8 mouse cellular contexts compared by ENCODE assay signal in the genomic region with DNA sequence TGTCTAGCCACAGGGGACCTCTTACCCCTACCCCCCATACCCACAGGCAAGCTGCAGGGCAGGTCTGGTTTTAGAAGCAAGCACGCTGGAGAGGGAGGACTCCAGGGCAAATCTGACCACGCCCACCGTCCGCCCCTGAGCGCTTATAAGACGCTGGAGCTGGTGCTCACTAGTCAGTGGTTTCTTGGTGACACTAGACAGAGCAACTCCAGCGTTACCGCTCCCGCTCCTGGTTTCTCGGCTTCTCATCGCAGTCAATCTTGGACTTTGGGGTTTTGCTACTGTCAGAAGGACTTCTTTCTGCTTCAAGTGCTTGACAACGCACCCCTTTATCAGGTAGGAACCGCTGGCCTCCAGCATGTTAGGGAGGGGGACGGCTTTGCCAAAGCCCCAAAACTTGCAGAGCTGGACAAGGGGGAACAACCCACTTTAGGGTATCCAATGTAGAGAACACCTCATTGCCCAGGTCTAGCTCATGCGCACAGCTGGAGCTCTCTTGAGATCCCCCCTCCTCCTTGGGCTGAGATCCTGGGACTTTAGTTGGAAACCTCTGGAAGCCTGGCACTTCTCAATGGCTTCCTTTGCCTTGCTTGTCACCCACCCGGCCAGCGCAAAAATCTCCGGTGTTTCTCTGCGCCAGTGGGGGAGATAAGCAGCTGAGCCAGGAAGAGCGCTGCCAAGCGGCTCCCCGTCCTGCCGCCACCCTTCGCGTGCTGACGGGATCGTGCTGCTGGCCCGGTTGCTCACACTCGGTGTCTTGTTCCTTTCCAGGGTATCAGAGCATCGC. TPM values are rescaled to one million over a fixed set of nuclear protein-coding genes. Genes with fewer than 3 reads are reported as not detected.
DNase-seq lines count a peak whose midpoint lies in the region; ATAC-seq lines count a peak whose summit lies in the region.

A gene (plus strand): TSS at position 176 of the 787 bp plus-strand sequence.

- WGBS in hindbrain, embryonic 16.5 days = 1% methylated on average over 30 of the region's 30 CpGs
- 2% methylated on average over 30 of the region's 30 CpGs for WGBS in limb, embryonic 12.5 days
- WGBS in midbrain, embryonic 13.5 days = 1% methylated on average over 30 of the region's 30 CpGs

- H3K27me3 ChIP-seq in hindbrain, embryonic 16.5 days (replicated peaks; ENCODE audit: control insufficient read depth, insufficient read depth, low read length) = peaks cover 38% of the 10 kb centered on the region
- H3K27me3 ChIP-seq in limb, embryonic 12.5 days = peaks cover 72% of the 10 kb centered on the region
- peaks cover 85% of the 10 kb centered on the region for H3K27me3 ChIP-seq in midbrain, embryonic 13.5 days

- H3K36me3 ChIP-seq in hindbrain, embryonic 16.5 days (ENCODE audit: control insufficient read depth, insufficient read depth, low read length) = no peaks in the 10 kb centered on the region
- H3K36me3 ChIP-seq in limb, embryonic 12.5 days = no peaks in the 10 kb centered on the region
- H3K36me3 ChIP-seq in midbrain, embryonic 13.5 days = no peaks in the 10 kb centered on the region

- no peak within 1 kb of the TSS for H3K27ac ChIP-seq in hindbrain, embryonic 16.5 days (ENCODE audit: low read depth, low read length)
- H3K27ac ChIP-seq in limb, embryonic 12.5 days = no peak within 1 kb of the TSS
- no peak within 1 kb of the TSS for H3K27ac ChIP-seq in midbrain, embryonic 13.5 days

- ATAC-seq in hindbrain, embryonic 16.5 days = no peak
- ATAC-seq in limb, embryonic 12.5 days (ENCODE audit: insufficient number of reproducible peaks, insufficient read depth, low FRiP score, low TSS enrichment, low read depth) = no peak
- ATAC-seq in midbrain, embryonic 13.5 days = 0 out of 2 replicates have a peak, but pooled peaks have one; percentile 37
- ATAC-seq in erythroid progenitor cell, adult 5-6 weeks (replicated peaks; ENCODE audit: low FRiP score, poor library complexity, severe bottlenecking) = no peak

- H3K4me3 ChIP-seq in hindbrain, embryonic 16.5 days (ENCODE audit: low read length) = peak within 1 kb of the TSS; percentile 50
- peak within 1 kb of the TSS; percentile 41 for H3K4me3 ChIP-seq in limb, embryonic 12.5 days (replicated peaks)
- peak within 1 kb of the TSS; percentile 45 for H3K4me3 ChIP-seq in midbrain, embryonic 13.5 days (replicated peaks)

- peak within 1 kb of the TSS; percentile 88 for H3K4me2 ChIP-seq in hindbrain, embryonic 16.5 days (ENCODE audit: low read length)
- peak within 1 kb of the TSS; percentile 78 for H3K4me2 ChIP-seq in limb, embryonic 12.5 days
- H3K4me2 ChIP-seq in midbrain, embryonic 13.5 days (replicated peaks) = peak within 1 kb of the TSS; percentile 72

- H3K4me1 ChIP-seq in hindbrain, embryonic 16.5 days (ENCODE audit: control insufficient read depth, insufficient read depth, low read depth, low read length) = peaks cover 40% of the 10 kb centered on the region
- peaks cover 46% of the 10 kb centered on the region for H3K4me1 ChIP-seq in limb, embryonic 12.5 days (replicated peaks)
- H3K4me1 ChIP-seq in midbrain, embryonic 13.5 days (replicated peaks) = peaks cover 41% of the 10 kb centered on the region

- intact Hi-C loops in gastrocnemius, postnatal 14 days (cut with DNase I; ENCODE audit: low total_unique reads) = loop anchor here (5.0 to 10.0 kb wide), 2 partner anchors 75 to 193 kb away; no protein-coding TSS in a partner anchor

- H3K9me3 ChIP-seq in hindbrain, embryonic 16.5 days (ENCODE audit: control insufficient read depth, low read length) = no peaks in the 10 kb centered on the region
- no peaks in the 10 kb centered on the region for H3K9me3 ChIP-seq in limb, embryonic 12.5 days
- H3K9me3 ChIP-seq in midbrain, embryonic 13.5 days = no peaks in the 10 kb centered on the region

- peak; percentile 64 for DNase-seq in T-cell, adult 2 months (ENCODE audit: low spot score)
- peak; percentile 44 to 51 for DNase-seq in cerebellum, postnatal 14 days
- DNase-seq in gastrocnemius, postnatal 14 days = peak; percentile 85
- DNase-seq in spleen, postnatal 14 days (ENCODE audit: low spot score in 2 of 2) = peak; percentile 36 to 61

- peak within 1 kb of the TSS; percentile 67 for H3K9ac ChIP-seq in hindbrain, embryonic 16.5 days (ENCODE audit: low read depth, low read length)
- H3K9ac ChIP-seq in limb, embryonic 12.5 days (replicated peaks) = peak within 1 kb of the TSS; percentile 51; the same call in 1 of the 2 replicates
- H3K9ac ChIP-seq in midbrain, embryonic 13.5 days (replicated peaks) = peak within 1 kb of the TSS; percentile 63; the same call in 1 of the 2 replicates

RNA-seq across cellular contexts. Expression of the gene that starts here (rescaled TPM):
- total RNA-seq in gastrocnemius, postnatal 14 days (2021) = 1 to 10 TPM; 5.6 to 6.1 TPM
- polyA plus RNA-seq in hindbrain, embryonic 16.5 days (2015; fragmentation: Nextera tagmentation; extraction: Ambion mirVana) = 4.0 and 5.5 TPM in 2 replicates
- polyA plus RNA-seq in limb, embryonic 12.5 days (2016; fragmentation: Nextera tagmentation; extraction: Ambion mirVana) = 1.2 and 2.1 TPM in 2 replicates
- polyA plus RNA-seq in midbrain, embryonic 13.5 days (2015; fragmentation: Nextera tagmentation; extraction: Ambion mirVana) = 4.5 TPM in 2 replicates
- total RNA-seq in erythroid progenitor cell, adult 5-6 weeks (2015; ENCODE audit: low replicate concordance) = not detected in 2 replicates
- not detected in 2 replicates for total RNA-seq in erythroid progenitor cell, adult 5-6 weeks (2017; ENCODE audit: low replicate concordance)

Comparison
In these comparisons a context has a peak if more than half of its experiments do, and no peak if none do; other contexts are left out.
1. RNA of the gene that starts here (total RNA-seq): 5.6 to 6.1 TPM in gastrocnemius, postnatal 14 days; not detected in erythroid progenitor cell, adult 5-6 weeks; every median in the first group is over 4 times any median in the second.
2. Peak in every context shown above with its lines, with median percentiles within 50 percentile points of each other: DNase-seq, H3K4me2 ChIP-seq, H3K4me3 ChIP-seq and H3K9ac ChIP-seq.